Mouse (Mus musculus) MEL (cell line): ENCODE measurements around the gene Pard3b. TPM values are rescaled to one million over a fixed set of nuclear protein-coding genes. Genes with fewer than 3 reads are reported as not detected.

Experiments used
- DNase-seq: peaks from one replicate; pipeline ENCODE4 v3.0.0; 2011; ENCODE audit warnings: low read depth, low spot score
- H3K27ac ChIP-seq: 2 replicates; pipeline ENCODE4 v1.5.1; 2012; ENCODE audit warnings: low read depth, mild to moderate bottlenecking, control low read depth, low read length, moderate library complexity; ENCODE audit not compliant: control insufficient read depth
- H3K27me3 ChIP-seq, 2 experiments: fragments of 150-350 bp in 1 of 2; sonication (generic) in 1 of 2; 2 replicates each; pipeline ENCODE4 v1.6.1; 2012; ENCODE audit warnings: low read length in 2 of 2, mild to moderate bottlenecking in 2 of 2, improper control_type of control experiment in 1 of 2, moderate library complexity in 1 of 2; ENCODE audit not compliant: insufficient read depth in 2 of 2, control insufficient read depth in 1 of 2
- H3K36me3 ChIP-seq, 2 experiments: 2 replicates each; pipeline ENCODE4 v1.6.1; 2012 to 2014; ENCODE audit warnings: low read length in 2 of 2, improper control_type of control experiment in 1 of 2, inconsistent platforms in 1 of 2, mild to moderate bottlenecking in 1 of 2; ENCODE audit not compliant: insufficient read depth in 2 of 2, control insufficient read depth in 1 of 2
- H3K4me1 ChIP-seq, 2 experiments: fragments of 150-350 bp in 1 of 2; sonication (generic) in 1 of 2; 2 replicates each; pipeline ENCODE4 v1.6.1; 2012; ENCODE audit warnings: low read length in 2 of 2, improper control_type of control experiment in 1 of 2, mild to moderate bottlenecking in 1 of 2; ENCODE audit not compliant: insufficient read depth in 2 of 2, control insufficient read depth in 1 of 2
- H3K4me3 ChIP-seq, 2 experiments: fragments of 150-350 bp in 1 of 2; sonication (generic) in 1 of 2; 2 replicates each; pipeline ENCODE4 v1.5.1; 2012; ENCODE audit warnings: low read depth in 2 of 2, low read length in 2 of 2, mild to moderate bottlenecking in 2 of 2, moderate library complexity in 2 of 2, control low read depth in 1 of 2, improper control_type of control experiment in 1 of 2; ENCODE audit not compliant: control insufficient read depth in 1 of 2, insufficient read depth in 1 of 2
- H3K79me2 ChIP-seq: 2 replicates; pipeline ENCODE4 v1.6.1; 2012; ENCODE audit warnings: mild to moderate bottlenecking, low read length, moderate library complexity; ENCODE audit not compliant: control insufficient read depth, poor library complexity, insufficient read depth
- H3K9ac ChIP-seq: 2 replicates; pipeline ENCODE4 v1.6.1; 2012; ENCODE audit warnings: low read depth, mild to moderate bottlenecking, control low read depth, low read length, moderate library complexity; ENCODE audit not compliant: control insufficient read depth, poor library complexity, severe bottlenecking
- H3K9me3 ChIP-seq: fragments of 150-350 bp; sonication (generic); replicated peaks from 2 replicates; pipeline ENCODE4 v1.6.1; 2012; ENCODE audit warnings: mild to moderate bottlenecking, low read length, improper control_type of control experiment, moderate library complexity; ENCODE audit not compliant: insufficient read depth
- BHLHE40 ChIP-seq: IDR thresholded peaks from 2 replicates; pipeline ENCODE4 v1.6.1; 2012; ENCODE audit warnings: low read depth, mild to moderate bottlenecking, inconsistent platforms, low read length, improper control_type of control experiment, borderline replicate concordance
- CHD2 ChIP-seq: IDR thresholded peaks from 2 replicates; pipeline ENCODE4 v1.6.1; 2011; ENCODE audit warnings: low read length, improper control_type of control experiment
- E2F4 ChIP-seq: IDR thresholded peaks from 2 replicates; pipeline ENCODE4 v1.6.1; 2011; ENCODE audit warnings: low read depth, low read length, improper control_type of control experiment, borderline replicate concordance
- EP300 ChIP-seq, 2 experiments: IDR thresholded peaks; 2 replicates each; pipeline ENCODE4 v1.6.1; 2011; ENCODE audit warnings: improper control_type of control experiment in 2 of 2, low read length in 2 of 2, low read depth in 1 of 2, mild to moderate bottlenecking in 1 of 2
- GABPA ChIP-seq: IDR thresholded peaks from 2 replicates; pipeline ENCODE4 v1.6.1; 2012; ENCODE audit warnings: low read depth, mild to moderate bottlenecking, inconsistent platforms, low read length, improper control_type of control experiment, moderate library complexity
- GATA1 ChIP-seq: IDR thresholded peaks from 2 replicates; pipeline ENCODE4 v1.6.1; 2011; ENCODE audit warnings: low read depth, low read length, improper control_type of control experiment
- JUND ChIP-seq: IDR thresholded peaks from 2 replicates; pipeline ENCODE4 v1.6.1; 2011; ENCODE audit warnings: low read depth, mild to moderate bottlenecking, improper control_type of control experiment, low read length
- KAT2A ChIP-seq: conservative IDR thresholded peaks from 2 replicates; pipeline ENCODE4 v1.6.1; 2012; ENCODE audit warnings: low read depth, low read length, improper control_type of control experiment, inconsistent platforms
- MAX ChIP-seq: IDR thresholded peaks from 2 replicates; pipeline ENCODE4 v1.6.1; 2011; ENCODE audit warnings: low read length, improper control_type of control experiment
- MEF2A ChIP-seq: IDR thresholded peaks from 2 replicates; pipeline ENCODE4 v1.6.1; 2014; ENCODE audit warnings: low read depth, mild to moderate bottlenecking, inconsistent platforms, low read length, improper control_type of control experiment; ENCODE audit not compliant: poor library complexity, insufficient replicate concordance, severe bottlenecking; ENCODE audit errors: extremely low read depth
- MXI1 ChIP-seq: IDR thresholded peaks from 2 replicates; pipeline ENCODE4 v1.6.1; 2011; ENCODE audit warnings: mild to moderate bottlenecking, low read depth, low read length, improper control_type of control experiment
- MYB ChIP-seq: IDR thresholded peaks from 2 replicates; pipeline ENCODE4 v1.6.1; 2011; ENCODE audit warnings: mild to moderate bottlenecking, low read depth, low read length, improper control_type of control experiment
- NELFE ChIP-seq: IDR thresholded peaks from 2 replicates; pipeline ENCODE4 v1.6.1; 2011; ENCODE audit warnings: low read depth, low read length, improper control_type of control experiment
- POLR2AphosphoS2 ChIP-seq: IDR thresholded peaks from 2 replicates; pipeline ENCODE4 v1.6.1; 2011; ENCODE audit warnings: low read length, improper control_type of control experiment
- RAD21 ChIP-seq: IDR thresholded peaks from 2 replicates; pipeline ENCODE4 v1.6.1; 2011; ENCODE audit warnings: mild to moderate bottlenecking, low read depth, low read length, improper control_type of control experiment
- RCOR1 ChIP-seq: IDR thresholded peaks from 2 replicates; pipeline ENCODE4 v1.6.1; 2012; ENCODE audit warnings: low read depth, mild to moderate bottlenecking, inconsistent platforms, low read length, improper control_type of control experiment
- SIN3A ChIP-seq: IDR thresholded peaks from 2 replicates; pipeline ENCODE4 v1.6.1; 2012; ENCODE audit warnings: low read length, improper control_type of control experiment, inconsistent platforms
- SMC3 ChIP-seq: IDR thresholded peaks from 2 replicates; pipeline ENCODE4 v1.6.1; 2011; ENCODE audit warnings: low read depth, low read length, improper control_type of control experiment
- TAL1 ChIP-seq: IDR thresholded peaks from 2 replicates; pipeline ENCODE4 v1.6.1; 2012; ENCODE audit warnings: mild to moderate bottlenecking, inconsistent platforms, low read length, moderate library complexity, mixed read lengths
- TBP ChIP-seq: IDR thresholded peaks from 2 replicates; pipeline ENCODE4 v1.8.0; 2011; ENCODE audit warnings: low read depth, low read length, improper control_type of control experiment
- TCF12 ChIP-seq: IDR thresholded peaks from 2 replicates; pipeline ENCODE4 v1.6.1; 2014; ENCODE audit warnings: low read depth, mild to moderate bottlenecking, inconsistent platforms, low read length, improper control_type of control experiment, moderate library complexity
- UBTF ChIP-seq: IDR thresholded peaks from 2 replicates; pipeline ENCODE4 v1.6.1; 2012; ENCODE audit warnings: low read depth, mild to moderate bottlenecking, inconsistent platforms, low read length, improper control_type of control experiment, moderate library complexity, borderline replicate concordance; ENCODE audit not compliant: insufficient read depth
- USF1 ChIP-seq: IDR thresholded peaks from 2 replicates; pipeline ENCODE4 v1.6.1; 2014; ENCODE audit warnings: low read depth, mild to moderate bottlenecking, inconsistent platforms, low read length, improper control_type of control experiment, moderate library complexity
- USF2 ChIP-seq, 2 experiments: IDR thresholded peaks; 2 replicates each; pipeline ENCODE4 v1.6.1; 2011 to 2012; ENCODE audit warnings: improper control_type of control experiment in 2 of 2, low read length in 2 of 2, borderline replicate concordance in 1 of 2, inconsistent platforms in 1 of 2, low read depth in 1 of 2, mild to moderate bottlenecking in 1 of 2; ENCODE audit not compliant: insufficient read depth in 1 of 2
- ZC3H11A ChIP-seq: IDR thresholded peaks from 2 replicates; pipeline ENCODE4 v1.6.1; 2012; ENCODE audit warnings: low read depth, mild to moderate bottlenecking, inconsistent platforms, low read length, improper control_type of control experiment
- ZKSCAN1 ChIP-seq: IDR thresholded peaks from 2 replicates; pipeline ENCODE4 v1.6.1; 2012; ENCODE audit warnings: low read depth, mild to moderate bottlenecking, inconsistent platforms, low read length, improper control_type of control experiment, moderate library complexity
- ZNF384 ChIP-seq: IDR thresholded peaks from 2 replicates; pipeline ENCODE4 v1.6.1; 2012; ENCODE audit warnings: low read depth, mild to moderate bottlenecking, inconsistent platforms, low read length, improper control_type of control experiment
- polyA plus RNA-seq, 2 experiments: library from polyadenylated mRNA; stranded (reverse) in 1 of 2; unstranded in 1 of 2; fragments of >175 nt in 1 of 2; fragments of >200 nt in 1 of 2; gene quantifications; 2 replicates each; pipeline versions ENCODE4 v1.2.1 to v1.2.4; 2012; ENCODE audit warnings: low replicate concordance in 2 of 2, low read depth in 1 of 2; ENCODE audit not compliant: insufficient read length in 2 of 2, insufficient read depth in 1 of 2, missing spikeins in 1 of 2
- total RNA-seq: library from RNA; depleted of rRNA; stranded (reverse); fragments of 300-350 nt; gene quantifications from 2 replicates; pipeline ENCODE4 v1.2.3, GENCODE M21; 2012

Pard3b gene
- total and polyA plus RNA-seq, 3 experiments, result not detected

- no peaks in the 10 kb centered on the region for H3K27me3 ChIP-seq
- H3K4me1 ChIP-seq, result no peaks in the 10 kb centered on the region
- H3K9me3 ChIP-seq, result no peaks in the 10 kb centered on the region
- DNase-seq, result no peak
- H3K27ac ChIP-seq, result no peak overlapping the region
- H3K9ac ChIP-seq, result no peak overlapping the region
- H3K79me2 ChIP-seq, result no peaks in the 10 kb centered on the region
- no peaks in the 10 kb centered on the region for H3K36me3 ChIP-seq
- no peak overlapping the region for H3K4me3 ChIP-seq
- no peak for TF ChIP-seq BHLHE40
- TF ChIP-seq TCF12, result no peak
- no peak for TF ChIP-seq ZNF384
- no peak for TF ChIP-seq TBP
- no peak for TF ChIP-seq CHD2
- no peak for TF ChIP-seq GABPA
- no peak for TF ChIP-seq JUND
- no peak for TF ChIP-seq MEF2A
- no peak for TF ChIP-seq UBTF
- no peak for TF ChIP-seq RCOR1
- TF ChIP-seq SMC3, result no peak
- no peak for TF ChIP-seq E2F4
- no peak for TF ChIP-seq MYB
- TF ChIP-seq EP300 (IDR thresholded peaks at IDR 0.05; ENCODE audit: low read depth in 1 of 2, low read length in 2 of 2), result no peak
- no peak for TF ChIP-seq KAT2A
- no peak for TF ChIP-seq NELFE
- TF ChIP-seq MXI1, result no peak
Observed at GRCm38 (mm10) chr1:62564245-62565119, 925.9 kb downstream of the Pard3b start.

GRCm38 (mm10) chr1:62565120-62565809 is 926.6 kb downstream of the Pard3b start:
- no peaks in the 10 kb centered on the region for H3K79me2 ChIP-seq
- no peaks in the 10 kb centered on the region for H3K9me3 ChIP-seq
- H3K27ac ChIP-seq, result no peak overlapping the region
- H3K9ac ChIP-seq, result no peak overlapping the region
- H3K4me1 ChIP-seq, result no peaks in the 10 kb centered on the region
- H3K27me3 ChIP-seq, result no peaks in the 10 kb centered on the region
- TF ChIP-seq GATA1 (no peak), JUND (no peak), USF2 (IDR thresholded peaks at IDR 0.05; ENCODE audit: borderline replicate concordance in 1 of 2, insufficient read depth in 1 of 2, low read depth in 1 of 2, low read length in 2 of 2) (no peak), ZC3H11A (no peak), MAX (no peak), SIN3A (no peak), UBTF (no peak), ZNF384 (no peak), ZKSCAN1 (no peak), TAL1 (no peak), EP300 (IDR thresholded peaks at IDR 0.05; ENCODE audit: low read depth in 1 of 2, low read length in 2 of 2) (no peak), USF1 (no peak), MEF2A (no peak), RAD21 (no peak), SMC3 (no peak), POLR2AphosphoS2 (no peak)
- DNase-seq, result no peak
- no peak overlapping the region for H3K4me3 ChIP-seq
- no peaks in the 10 kb centered on the region for H3K36me3 ChIP-seq
